Mouse (Mus musculus): Measurements from ENCODE around the gene Sqstm1. TPM values are rescaled to one million over a fixed set of nuclear protein-coding genes. Genes with fewer than 3 reads are reported as not detected.
"Not testable (repeated sequence)": the region's sequence is repeated elsewhere in the genome, so short reads cannot be mapped to it uniquely, and the experiment has no call there.

Sqstm1 gene
- polyA plus RNA-seq, 1 experiment from 2014 or later: 261 TPM

DNA sequence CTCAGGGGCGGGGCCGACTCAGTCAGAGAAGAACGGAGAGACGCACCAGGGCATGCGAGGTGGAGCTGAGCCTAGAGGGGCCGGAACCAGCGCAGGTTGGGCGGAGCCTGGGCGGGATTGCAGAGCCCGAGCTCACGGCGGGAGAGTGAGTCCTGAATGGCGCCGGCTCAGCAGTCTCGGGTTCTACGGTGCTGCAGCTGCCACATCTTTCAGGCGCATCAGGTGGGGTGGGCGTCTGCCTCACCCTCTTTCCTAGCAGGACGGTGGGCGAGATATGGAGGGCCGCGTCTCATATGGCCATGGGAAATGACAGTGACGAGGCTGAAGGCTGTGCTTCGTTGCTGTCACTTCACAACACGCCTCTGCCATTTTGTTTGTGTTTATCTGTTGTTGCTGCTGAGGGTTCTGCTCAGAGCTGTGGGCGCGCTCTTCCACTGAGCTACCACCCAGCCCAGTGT is 35.9 kb downstream of the Sqstm1 start:
- Histone ChIP-seq H3K4me2 (ENCODE audit: low read depth, low read length) (peak overlapping the region; percentile 93), H3K9ac (ENCODE audit: low read length) (peak overlapping the region; percentile 80), H3K27ac (ENCODE audit: low read length) (no peak overlapping the region), H3K27me3 (ENCODE audit: control insufficient read depth, insufficient read depth, low read length) (no peaks in the 10 kb centered on the region), H3K4me1 (ENCODE audit: control insufficient read depth, insufficient read depth, low read length) (peaks cover 6% of the 10 kb centered on the region; the same call in 1 of the 2 replicates), H3K4me3 (ENCODE audit: low read length) (peak overlapping the region; percentile 77), H3K9me3 (replicated peaks; ENCODE audit: control insufficient read depth, low read length) (no peaks in the 10 kb centered on the region), H3K36me3 (ENCODE audit: control insufficient read depth, insufficient read depth) (peaks cover 11% of the 10 kb centered on the region)
- peak; percentile 99 for ATAC-seq (replicated peaks; ENCODE audit: extremely low read depth, insufficient read depth, low FRiP score)
- under 1% methylated on average over 26 of the region's 27 CpGs for WGBS

DNA sequence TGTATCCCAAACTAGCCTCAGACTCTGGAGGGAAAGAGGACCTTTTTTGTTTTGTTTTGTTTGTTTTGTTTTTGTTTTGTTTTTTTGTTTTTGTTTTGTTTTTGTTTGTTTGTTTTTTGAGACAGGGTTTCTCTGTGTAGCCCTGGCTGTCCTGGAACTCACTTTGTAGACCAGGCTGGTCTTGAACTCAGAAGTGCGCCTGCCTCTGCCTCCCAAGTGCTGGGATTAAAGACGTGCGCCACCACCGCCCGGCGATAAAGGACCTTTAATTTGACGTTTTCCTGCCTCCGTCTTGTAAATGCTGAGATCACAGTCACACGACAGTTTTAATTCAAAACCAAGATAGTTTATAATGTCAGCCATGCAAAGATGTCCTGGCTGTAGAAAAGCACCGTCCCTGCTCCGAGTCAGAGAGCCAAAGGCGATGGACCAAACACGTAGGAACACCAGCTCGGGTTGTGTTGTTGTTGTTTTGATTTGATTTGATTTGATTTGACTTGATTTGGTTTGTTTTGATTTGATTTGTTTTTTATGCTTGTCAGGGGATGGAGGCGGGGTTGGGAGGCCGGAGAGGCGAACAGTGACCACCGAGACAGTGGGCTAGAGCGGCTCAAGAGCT is 36.4 kb downstream of the Sqstm1 start, which contains the start of gene Mrnip:
TSS of gene Mrnip (plus strand) at position 334 of the 619 bp plus-strand sequence.
- peak; percentile 14; the same call in 1 of the 2 replicates for ATAC-seq (replicated peaks; ENCODE audit: extremely low read depth, insufficient read depth, low FRiP score)

DNA sequence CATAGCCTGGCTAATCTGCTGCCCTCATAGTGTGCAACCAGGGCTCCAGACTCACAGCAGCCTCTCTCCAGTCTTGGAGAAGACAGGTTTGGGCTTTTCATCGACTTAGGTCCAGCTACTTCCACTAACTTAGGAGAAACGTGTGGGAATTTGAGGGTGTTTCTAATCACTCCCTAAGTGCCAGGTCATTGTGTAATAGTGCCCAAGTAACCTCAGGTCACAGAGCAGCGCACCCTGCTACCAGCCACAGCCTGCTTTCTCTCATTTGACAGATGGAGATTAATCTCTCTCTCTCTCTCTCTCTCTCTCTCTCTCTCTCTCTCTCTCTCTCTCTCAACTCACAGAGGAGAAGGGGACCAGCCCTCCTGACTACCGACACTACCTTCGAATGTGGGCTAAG is 42.3 kb downstream of the Sqstm1 start:
- 85% methylated on average over 5 of the region's 5 CpGs for WGBS
- Histone ChIP-seq H3K4me1 (ENCODE audit: control insufficient read depth, insufficient read depth, low read length) (no peaks in the 10 kb centered on the region), H3K27me3 (ENCODE audit: control insufficient read depth, insufficient read depth, low read length) (no peaks in the 10 kb centered on the region), H3K4me3 (ENCODE audit: low read length) (no peak overlapping the region), H3K36me3 (ENCODE audit: control insufficient read depth, insufficient read depth) (peaks cover 38% of the 10 kb centered on the region), H3K9me3 (replicated peaks; ENCODE audit: control insufficient read depth, low read length) (no peaks in the 10 kb centered on the region), H3K9ac (ENCODE audit: low read length) (no peak overlapping the region), H3K4me2 (ENCODE audit: low read depth, low read length) (no peak overlapping the region), H3K27ac (ENCODE audit: low read length) (no peak overlapping the region)
- no peak for ATAC-seq (replicated peaks; ENCODE audit: extremely low read depth, insufficient read depth, low FRiP score)

More for the DNA sequence above, 36.4 kb downstream of the Sqstm1 start, which contains the start of gene Mrnip:
- not testable (repeated sequence) for H3K27me3 ChIP-seq (ENCODE audit: control insufficient read depth, insufficient read depth, low read length); H3K4me1 ChIP-seq (ENCODE audit: control insufficient read depth, insufficient read depth, low read length); H3K9me3 ChIP-seq (replicated peaks; ENCODE audit: control insufficient read depth, low read length)
- Histone ChIP-seq H3K4me3 (ENCODE audit: low read length) (peak within 1 kb of the TSS; percentile 77), H3K36me3 (ENCODE audit: control insufficient read depth, insufficient read depth) (peaks cover 12% of the 10 kb centered on the region), H3K4me2 (ENCODE audit: low read depth, low read length) (peak within 1 kb of the TSS; percentile 93), H3K9ac (ENCODE audit: low read length) (peak within 1 kb of the TSS; percentile 80), H3K27ac (ENCODE audit: low read length) (peak within 1 kb of the TSS; percentile 56)
- WGBS: 5% methylated on average over 19 of the region's 19 CpGs

DNA sequence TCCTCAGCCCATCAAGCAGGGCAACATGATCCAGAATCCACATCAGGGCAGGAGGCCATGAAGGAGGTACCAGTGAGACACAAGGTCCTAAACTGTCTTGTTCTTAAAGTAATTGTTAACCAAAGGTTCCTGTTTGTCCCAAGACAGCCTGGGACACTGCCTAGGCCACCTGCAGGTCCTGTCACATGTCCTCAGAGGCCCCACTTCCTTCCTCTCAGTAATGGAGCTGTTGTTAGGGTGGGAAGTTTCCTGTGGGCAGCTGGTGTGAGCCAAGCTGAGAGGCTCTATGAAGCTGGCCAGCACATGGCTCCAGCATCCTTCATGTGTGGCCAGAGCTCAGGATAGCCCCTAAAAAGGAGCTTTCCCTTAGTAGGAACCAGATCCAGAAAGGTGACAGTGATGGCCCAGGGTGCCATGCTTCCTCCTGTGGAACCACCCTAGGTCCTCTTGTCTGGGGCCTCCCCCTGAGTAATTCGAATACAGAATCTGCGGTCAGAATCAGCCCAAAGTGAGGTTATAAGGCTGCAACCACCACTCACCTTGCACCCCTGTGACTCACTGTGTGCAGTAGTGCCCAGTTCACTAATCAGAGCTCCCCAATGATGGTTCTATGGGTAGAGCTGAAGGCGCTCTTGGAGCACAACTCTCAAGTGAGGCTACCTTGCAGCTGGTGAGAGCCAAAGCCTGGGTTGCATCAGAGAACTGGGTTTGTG is 48.1 kb downstream of the Sqstm1 start:
- Histone ChIP-seq H3K4me3 (ENCODE audit: low read length) (no peak overlapping the region), H3K27ac (ENCODE audit: low read length) (no peak overlapping the region), H3K4me1 (ENCODE audit: control insufficient read depth, insufficient read depth, low read length) (no peaks in the 10 kb centered on the region), H3K4me2 (ENCODE audit: low read depth, low read length) (no peak overlapping the region), H3K36me3 (ENCODE audit: control insufficient read depth, insufficient read depth) (peaks cover 29% of the 10 kb centered on the region), H3K9ac (ENCODE audit: low read length) (no peak overlapping the region), H3K9me3 (replicated peaks; ENCODE audit: control insufficient read depth, low read length) (no peaks in the 10 kb centered on the region), H3K27me3 (ENCODE audit: control insufficient read depth, insufficient read depth, low read length) (no peaks in the 10 kb centered on the region)
- ATAC-seq (replicated peaks; ENCODE audit: extremely low read depth, insufficient read depth, low FRiP score): 0 out of 2 replicates have a peak, but pooled peaks have one; percentile 29
- 91% methylated on average over 3 of the region's 3 CpGs for WGBS

DNA sequence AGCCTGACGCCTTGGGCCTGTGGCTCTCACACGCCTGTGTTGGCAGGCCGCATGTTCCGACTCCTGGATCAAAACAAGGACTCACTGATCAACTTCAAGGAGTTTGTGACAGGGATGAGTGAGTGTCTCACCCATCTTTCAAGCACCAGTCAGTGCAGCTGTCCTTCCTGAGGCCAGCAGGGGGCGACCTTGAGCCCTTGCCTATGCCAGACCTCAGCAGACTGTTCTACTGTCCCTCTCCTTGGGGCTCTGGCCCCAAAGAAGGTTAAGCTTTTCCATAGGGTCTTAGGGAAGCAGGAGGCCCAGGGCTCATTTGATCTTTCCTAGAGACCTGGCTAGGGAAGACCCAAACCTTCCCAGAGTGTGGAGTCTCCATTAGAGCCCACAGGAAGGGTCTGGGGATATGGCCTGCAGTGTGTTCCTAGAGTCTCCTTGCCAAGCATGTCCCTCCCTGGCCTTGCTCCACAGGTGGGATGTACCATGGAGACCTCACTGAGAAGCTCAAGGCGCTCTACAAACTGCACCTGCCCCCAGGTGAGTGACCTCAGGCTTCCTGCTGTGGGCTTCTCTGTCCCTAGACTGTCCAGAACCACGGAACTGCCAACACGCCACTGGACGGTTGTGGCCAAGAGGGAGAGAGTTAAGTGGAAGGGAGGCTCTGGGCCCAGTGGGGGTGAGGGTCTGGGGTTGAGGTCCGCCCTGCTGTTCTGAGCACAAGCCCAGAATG is 48.9 kb downstream of the Sqstm1 start:
- Histone ChIP-seq H3K4me1 (ENCODE audit: control insufficient read depth, insufficient read depth, low read length) (no peaks in the 10 kb centered on the region), H3K4me2 (ENCODE audit: low read depth, low read length) (no peak overlapping the region), H3K27ac (ENCODE audit: low read length) (no peak overlapping the region), H3K36me3 (ENCODE audit: control insufficient read depth, insufficient read depth) (peaks cover 36% of the 10 kb centered on the region), H3K9me3 (replicated peaks; ENCODE audit: control insufficient read depth, low read length) (no peaks in the 10 kb centered on the region), H3K9ac (ENCODE audit: low read length) (no peak overlapping the region), H3K27me3 (ENCODE audit: control insufficient read depth, insufficient read depth, low read length) (no peaks in the 10 kb centered on the region), H3K4me3 (ENCODE audit: low read length) (no peak overlapping the region)
- WGBS: 64% methylated on average over 10 of the region's 10 CpGs
- no peak for ATAC-seq (replicated peaks; ENCODE audit: extremely low read depth, insufficient read depth, low FRiP score)

DNA sequence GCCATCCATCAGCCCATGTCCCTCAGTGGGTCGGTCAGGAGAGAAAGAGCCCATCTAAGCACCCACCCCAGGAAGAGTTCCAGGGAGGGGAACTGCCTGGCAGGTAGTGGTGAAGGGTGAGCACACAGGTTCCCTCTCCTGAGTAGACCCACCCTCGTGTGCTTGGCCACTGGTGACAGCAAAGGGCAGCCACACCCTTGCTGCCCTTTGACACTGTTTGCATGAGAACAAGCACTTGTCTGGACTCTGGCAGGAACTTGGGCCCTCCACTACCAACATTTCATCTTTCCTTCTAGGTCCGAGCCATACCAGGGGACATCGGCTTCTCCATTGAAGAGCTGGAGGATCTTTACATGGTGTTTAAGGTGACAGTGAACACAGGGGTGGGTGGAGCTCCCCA is 51.3 kb downstream of the Sqstm1 start:
- Histone ChIP-seq H3K27me3 (ENCODE audit: control insufficient read depth, insufficient read depth, low read length) (no peaks in the 10 kb centered on the region), H3K4me3 (ENCODE audit: low read length) (no peak overlapping the region), H3K4me2 (ENCODE audit: low read depth, low read length) (no peak overlapping the region), H3K36me3 (ENCODE audit: control insufficient read depth, insufficient read depth) (peaks cover 45% of the 10 kb centered on the region), H3K9me3 (replicated peaks; ENCODE audit: control insufficient read depth, low read length) (no peaks in the 10 kb centered on the region), H3K27ac (ENCODE audit: low read length) (no peak overlapping the region), H3K9ac (ENCODE audit: low read length) (no peak overlapping the region), H3K4me1 (ENCODE audit: control insufficient read depth, insufficient read depth, low read length) (no peaks in the 10 kb centered on the region)
- WGBS: 73% methylated on average over 4 of the region's 4 CpGs
- no peak for ATAC-seq (replicated peaks; ENCODE audit: extremely low read depth, insufficient read depth, low FRiP score)

DNA sequence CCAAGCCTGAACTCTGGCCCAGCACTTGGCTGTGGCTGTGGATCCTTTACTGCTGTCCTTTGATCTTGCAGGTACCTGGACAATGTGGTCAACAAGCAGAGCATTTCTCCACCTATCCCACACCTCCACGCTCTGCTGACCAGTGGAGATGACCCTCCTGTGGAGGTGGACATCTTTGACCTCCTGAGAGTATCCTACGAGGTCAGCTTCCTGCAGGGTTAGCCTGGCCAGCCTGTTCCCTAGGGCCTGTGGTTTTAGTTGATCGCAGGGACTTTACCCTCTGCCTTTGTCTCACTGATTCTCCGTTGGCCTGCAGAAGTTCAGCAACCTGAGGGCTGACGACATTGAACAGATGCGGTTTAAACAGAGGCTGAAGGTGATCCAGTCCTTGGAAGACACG is 52.3 kb downstream of the Sqstm1 start:
- no peak for ATAC-seq (replicated peaks; ENCODE audit: extremely low read depth, insufficient read depth, low FRiP score)
- WGBS: 87% methylated on average over 7 of the region's 7 CpGs
- Histone ChIP-seq H3K9ac (ENCODE audit: low read length) (no peak overlapping the region), H3K9me3 (replicated peaks; ENCODE audit: control insufficient read depth, low read length) (no peaks in the 10 kb centered on the region), H3K4me3 (ENCODE audit: low read length) (no peak overlapping the region), H3K4me2 (ENCODE audit: low read depth, low read length) (no peak overlapping the region), H3K27me3 (ENCODE audit: control insufficient read depth, insufficient read depth, low read length) (no peaks in the 10 kb centered on the region), H3K4me1 (ENCODE audit: control insufficient read depth, insufficient read depth, low read length) (no peaks in the 10 kb centered on the region), H3K36me3 (ENCODE audit: control insufficient read depth, insufficient read depth) (peaks cover 39% of the 10 kb centered on the region), H3K27ac (ENCODE audit: low read length) (no peak overlapping the region)

DNA sequence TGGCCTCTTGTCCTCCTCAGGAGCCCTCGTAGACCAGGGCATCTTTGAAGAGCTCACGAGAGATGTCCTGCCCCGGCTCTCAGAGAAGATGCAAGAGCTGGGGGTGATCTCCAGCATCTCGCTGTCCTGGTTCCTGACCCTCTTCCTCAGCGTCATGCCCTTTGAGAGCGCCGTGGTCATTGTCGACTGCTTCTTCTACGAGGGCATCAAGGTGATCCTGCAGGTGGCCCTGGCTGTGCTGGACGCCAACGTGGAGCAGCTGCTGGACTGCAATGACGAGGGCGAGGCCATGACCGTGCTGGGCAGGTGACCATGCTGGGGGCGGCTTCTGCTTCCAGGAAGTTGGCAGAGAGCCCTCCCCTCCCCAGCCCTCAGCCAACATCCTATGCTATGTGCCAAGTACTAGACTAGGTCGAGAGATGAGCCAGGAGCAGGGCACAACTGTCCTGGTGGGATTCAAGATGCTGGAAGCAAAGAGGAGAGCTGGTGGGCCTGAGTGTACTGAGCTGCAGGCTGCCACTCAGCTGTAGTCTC is 53.8 kb downstream of the Sqstm1 start:
- no peak overlapping the region for H3K4me2 ChIP-seq (ENCODE audit: low read depth, low read length)
- H3K4me3 ChIP-seq (ENCODE audit: low read length): no peak overlapping the region
- H3K27ac ChIP-seq (ENCODE audit: low read length): no peak overlapping the region
- WGBS: 87% methylated on average over 16 of the region's 16 CpGs
- no peak overlapping the region for H3K9ac ChIP-seq (ENCODE audit: low read length)
- no peaks in the 10 kb centered on the region for H3K27me3 ChIP-seq (ENCODE audit: control insufficient read depth, insufficient read depth, low read length)
- H3K36me3 ChIP-seq (ENCODE audit: control insufficient read depth, insufficient read depth): peaks cover 53% of the 10 kb centered on the region
- no peaks in the 10 kb centered on the region for H3K9me3 ChIP-seq (replicated peaks; ENCODE audit: control insufficient read depth, low read length)
- no peak for ATAC-seq (replicated peaks; ENCODE audit: extremely low read depth, insufficient read depth, low FRiP score)
- no peaks in the 10 kb centered on the region for H3K4me1 ChIP-seq (ENCODE audit: control insufficient read depth, insufficient read depth, low read length)

All from heart, embryonic 16.5 days (tissue).